Mouse (Mus musculus) cortical plate, adult 2 months (tissue): ENCODE data around the gene Nkx2-5.

ENCODE experiments used
- CTCF ChIP-seq: fragments of 200-500 bp; IDR thresholded peaks from 2 replicates; pipeline ENCODE4 v1.5.1; 2011; ENCODE audit warnings: mild to moderate bottlenecking, control low read depth, low read length; ENCODE audit not compliant: insufficient read depth; ENCODE audit errors: extremely low read depth
- POLR2A ChIP-seq: fragments of 200-500 bp; IDR thresholded peaks from 2 replicates; pipeline ENCODE4 v1.6.1; 2011; ENCODE audit warnings: mild to moderate bottlenecking, low read length, control low read depth; ENCODE audit not compliant: insufficient read depth; ENCODE audit errors: extremely low read depth

- TF ChIP-seq POLR2A (no peak), CTCF (no peak)
Measured at GRCm38 (mm10) chr17:26861793-26862192, 17.0 kb upstream of the Nkx2-5 start.
